Mouse (Mus musculus): Measurements from ENCODE around the gene Cyp2d10. TPM values are rescaled to one million over a fixed set of nuclear protein-coding genes. Genes with fewer than 3 reads are reported as not detected.
"Not testable (repeated sequence)": the region's sequence is repeated elsewhere in the genome, so short reads cannot be mapped to it uniquely, and the experiment has no call there.

Cyp2d10 gene
- polyA plus RNA-seq, 1 experiment from 2014 or later: not detected

DNA sequence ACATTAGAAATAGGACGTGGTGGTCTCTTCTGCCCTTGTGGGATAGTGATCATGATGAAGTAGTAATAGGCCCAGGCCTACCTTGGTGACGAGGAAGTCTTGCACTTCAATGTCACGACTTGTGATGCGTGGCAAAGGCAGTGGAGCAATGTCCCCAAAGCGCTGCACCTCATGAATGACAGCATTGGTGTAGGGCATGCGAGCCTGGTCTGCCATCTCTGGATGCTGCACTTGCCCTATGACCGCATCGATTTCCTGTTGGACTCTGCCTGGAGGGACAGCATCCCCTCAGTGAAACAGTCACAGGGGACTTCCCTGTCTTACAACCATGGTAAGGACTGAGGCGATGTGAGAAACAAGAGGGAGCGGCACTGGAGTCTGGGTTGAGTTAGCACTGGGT lies 17.1 kb downstream of the Cyp2d10 start:
- H3K27ac ChIP-seq; H3K9me3 ChIP-seq; H3K4me1 ChIP-seq (replicated peaks); H3K4me3 ChIP-seq (replicated peaks); H3K4me2 ChIP-seq (replicated peaks); H3K9ac ChIP-seq (replicated peaks); ATAC-seq; H3K27me3 ChIP-seq; H3K36me3 ChIP-seq: not testable (repeated sequence)
- WGBS: 93% methylated on average over 10 of the region's 10 CpGs

DNA sequence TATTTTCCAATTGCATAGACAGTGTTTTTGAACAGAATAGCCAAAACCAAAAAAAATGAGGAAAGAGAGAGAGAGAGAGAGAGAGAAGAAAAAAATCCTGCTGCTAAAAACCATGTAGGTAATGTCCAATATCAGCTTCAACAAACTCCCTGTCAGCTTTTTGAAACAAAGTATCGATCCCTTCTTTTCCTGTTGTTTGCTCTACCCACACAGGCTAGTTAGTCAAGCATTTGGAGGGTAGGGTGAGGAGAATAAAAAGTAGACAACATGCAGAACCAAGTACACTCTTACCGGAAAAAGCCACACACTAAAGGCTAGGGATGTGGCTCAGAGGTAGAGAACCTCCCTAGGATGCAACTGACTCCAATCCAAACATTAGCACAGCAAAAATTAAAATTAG lies 21.3 kb downstream of the Cyp2d10 start:
- 92% methylated on average over 2 of the region's 2 CpGs for WGBS
- H3K27ac ChIP-seq: no peak overlapping the region
- no peaks in the 10 kb centered on the region for H3K36me3 ChIP-seq
- no peak for ATAC-seq
- no peak overlapping the region for H3K9ac ChIP-seq (replicated peaks)
- no peak overlapping the region for H3K4me2 ChIP-seq (replicated peaks)
- H3K9me3 ChIP-seq: no peaks in the 10 kb centered on the region
- no peaks in the 10 kb centered on the region for H3K27me3 ChIP-seq
- H3K4me3 ChIP-seq (replicated peaks): no peak overlapping the region
- H3K4me1 ChIP-seq (replicated peaks): peaks cover 5% of the 10 kb centered on the region

DNA sequence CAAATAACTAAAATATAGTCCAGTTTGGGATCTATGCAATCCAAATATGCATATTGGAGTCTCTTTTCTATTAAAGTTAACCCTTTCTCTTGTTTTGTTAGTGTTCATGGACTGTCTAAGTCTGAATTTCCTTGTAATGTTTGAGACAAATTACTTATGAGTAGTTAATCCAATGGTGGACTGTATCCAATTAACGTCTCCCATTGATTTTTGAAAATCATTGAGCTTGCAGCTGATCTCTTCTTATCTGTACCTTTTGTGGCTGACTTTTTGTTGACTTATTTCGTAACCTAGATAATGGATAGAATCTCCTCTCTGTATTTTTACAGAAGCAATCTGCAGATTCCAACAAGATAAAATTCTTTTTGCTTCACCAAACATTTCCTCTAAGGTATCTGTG lies 24.6 kb downstream of the Cyp2d10 start:
- Histone ChIP-seq H3K9me3 (no peaks in the 10 kb centered on the region), H3K4me2 (replicated peaks) (no peak overlapping the region), H3K4me3 (replicated peaks) (no peak overlapping the region), H3K27me3 (no peaks in the 10 kb centered on the region), H3K27ac (no peak overlapping the region), H3K4me1 (replicated peaks) (peaks cover 9% of the 10 kb centered on the region), H3K9ac (replicated peaks) (no peak overlapping the region), H3K36me3 (no peaks in the 10 kb centered on the region)
- no peak for ATAC-seq
- 91% methylated on average over 2 of the region's 2 CpGs for WGBS

DNA sequence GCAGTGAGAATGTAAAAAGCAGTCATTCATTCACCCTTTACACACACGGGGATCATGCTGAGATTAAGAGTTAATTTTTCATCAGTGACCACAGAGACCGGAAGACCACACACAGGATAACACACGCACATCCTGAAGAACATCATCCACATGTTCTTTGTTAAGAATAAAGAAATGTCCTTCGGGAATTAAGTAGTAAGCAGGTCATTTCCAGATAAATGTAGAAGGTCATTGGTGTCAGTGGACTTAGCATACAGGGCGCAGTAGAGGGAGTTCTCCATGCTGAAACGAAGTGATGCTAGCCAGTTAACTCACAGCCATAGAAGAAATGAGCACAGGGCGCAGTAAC lies 26.3 kb downstream of the Cyp2d10 start:
- Histone ChIP-seq H3K36me3 (no peaks in the 10 kb centered on the region), H3K9me3 (no peaks in the 10 kb centered on the region), H3K27me3 (no peaks in the 10 kb centered on the region), H3K4me3 (replicated peaks) (peak overlapping the region; percentile 33), H3K4me1 (replicated peaks) (peaks cover 16% of the 10 kb centered on the region), H3K4me2 (replicated peaks) (peak overlapping the region; percentile 59), H3K27ac (no peak overlapping the region), H3K9ac (replicated peaks) (0 out of 2 replicates have a peak overlapping the region, but pooled peaks have one; percentile 44)
- ATAC-seq: 0 out of 2 replicates have a peak, but pooled peaks have one; percentile 20
- WGBS: 31% methylated on average over 7 of the region's 7 CpGs

DNA sequence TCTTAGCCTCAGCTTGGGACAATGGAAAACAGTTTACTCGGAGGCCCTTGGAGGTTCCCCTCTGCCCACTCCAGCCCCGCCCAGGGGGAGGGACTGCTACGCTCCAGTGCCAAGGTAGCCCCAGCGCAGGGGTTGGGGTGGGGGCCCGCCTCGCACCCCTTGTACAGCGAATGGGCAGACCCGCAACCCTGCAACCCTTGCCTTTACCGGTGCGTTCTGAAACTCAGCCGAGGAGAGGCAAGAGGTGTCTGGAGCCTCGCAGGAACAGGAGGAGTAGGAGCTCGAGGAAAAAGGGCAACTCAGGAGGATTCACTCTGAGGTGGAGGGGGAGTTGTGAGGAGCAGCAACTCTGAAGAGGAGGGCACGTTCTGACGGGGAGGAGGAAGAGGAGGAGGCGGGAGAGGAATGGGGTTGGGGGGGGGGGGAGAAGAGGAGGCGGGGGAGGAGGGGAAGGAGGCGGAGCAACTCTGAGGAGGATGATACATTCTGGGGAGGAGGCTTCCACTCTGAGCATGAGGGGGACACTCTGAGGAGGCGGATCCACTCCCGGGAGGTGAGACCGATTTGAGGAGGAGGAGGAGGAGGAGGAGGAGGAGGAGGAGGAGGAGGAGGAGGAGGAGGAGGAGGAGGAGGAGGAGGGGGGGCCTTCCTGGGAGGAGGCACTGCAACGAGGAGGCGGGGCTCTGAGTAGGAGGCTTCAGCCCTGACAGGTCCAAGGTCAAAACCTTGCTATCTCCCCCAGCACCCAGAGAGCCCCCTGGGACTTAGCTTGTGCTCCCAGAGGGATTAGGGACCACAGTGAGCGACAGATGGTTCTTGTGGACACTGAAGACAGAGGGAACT lies 26.9 kb downstream of the Cyp2d10 start, which contains the start of gene Cyp2d22:
Gene Cyp2d22 (minus strand): TSS at position 390 of the 843 bp plus-strand sequence.
- Histone ChIP-seq H3K36me3 (no peaks in the 10 kb centered on the region), H3K9ac (replicated peaks) (peak within 1 kb of the TSS; percentile 44; the same call in 1 of the 2 replicates), H3K27me3 (no peaks in the 10 kb centered on the region), H3K27ac (no peak within 1 kb of the TSS), H3K4me3 (replicated peaks) (peak within 1 kb of the TSS; percentile 33), H3K4me2 (replicated peaks) (peak within 1 kb of the TSS; percentile 59), H3K4me1 (replicated peaks) (peaks cover 16% of the 10 kb centered on the region), H3K9me3 (no peaks in the 10 kb centered on the region)
- ATAC-seq: peak; percentile 69
- 2% methylated on average over 18 of the region's 24 CpGs for WGBS

DNA sequence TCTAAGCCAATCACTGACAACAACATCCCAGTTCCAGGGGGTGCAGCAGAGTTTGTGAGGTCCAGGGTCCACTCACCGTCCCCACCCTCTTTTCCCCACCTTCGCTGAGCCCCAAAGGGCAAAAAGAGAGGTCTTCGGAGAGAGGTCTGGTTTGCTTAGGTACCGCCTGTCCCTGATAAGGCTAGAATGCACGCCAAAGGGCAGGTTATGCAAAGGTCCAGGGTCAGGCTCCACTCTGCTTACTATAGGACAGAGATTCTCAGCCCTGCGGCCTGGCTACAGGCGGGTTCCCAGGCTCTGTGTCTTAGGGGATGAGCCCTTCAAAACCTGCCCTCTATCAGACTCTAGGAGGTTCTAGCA lies 27.5 kb downstream of the Cyp2d10 start:
- no peak; the same call in none of the 2 replicates for ATAC-seq
- Histone ChIP-seq H3K27me3 (no peaks in the 10 kb centered on the region), H3K4me1 (replicated peaks) (peaks cover 16% of the 10 kb centered on the region), H3K36me3 (no peaks in the 10 kb centered on the region), H3K27ac (no peak overlapping the region), H3K9ac (replicated peaks) (no peak overlapping the region), H3K4me3 (replicated peaks) (peak overlapping the region; percentile 33), H3K9me3 (no peaks in the 10 kb centered on the region), H3K4me2 (replicated peaks) (peak overlapping the region; percentile 59)
- 20% methylated on average over 7 of the region's 7 CpGs for WGBS

DNA sequence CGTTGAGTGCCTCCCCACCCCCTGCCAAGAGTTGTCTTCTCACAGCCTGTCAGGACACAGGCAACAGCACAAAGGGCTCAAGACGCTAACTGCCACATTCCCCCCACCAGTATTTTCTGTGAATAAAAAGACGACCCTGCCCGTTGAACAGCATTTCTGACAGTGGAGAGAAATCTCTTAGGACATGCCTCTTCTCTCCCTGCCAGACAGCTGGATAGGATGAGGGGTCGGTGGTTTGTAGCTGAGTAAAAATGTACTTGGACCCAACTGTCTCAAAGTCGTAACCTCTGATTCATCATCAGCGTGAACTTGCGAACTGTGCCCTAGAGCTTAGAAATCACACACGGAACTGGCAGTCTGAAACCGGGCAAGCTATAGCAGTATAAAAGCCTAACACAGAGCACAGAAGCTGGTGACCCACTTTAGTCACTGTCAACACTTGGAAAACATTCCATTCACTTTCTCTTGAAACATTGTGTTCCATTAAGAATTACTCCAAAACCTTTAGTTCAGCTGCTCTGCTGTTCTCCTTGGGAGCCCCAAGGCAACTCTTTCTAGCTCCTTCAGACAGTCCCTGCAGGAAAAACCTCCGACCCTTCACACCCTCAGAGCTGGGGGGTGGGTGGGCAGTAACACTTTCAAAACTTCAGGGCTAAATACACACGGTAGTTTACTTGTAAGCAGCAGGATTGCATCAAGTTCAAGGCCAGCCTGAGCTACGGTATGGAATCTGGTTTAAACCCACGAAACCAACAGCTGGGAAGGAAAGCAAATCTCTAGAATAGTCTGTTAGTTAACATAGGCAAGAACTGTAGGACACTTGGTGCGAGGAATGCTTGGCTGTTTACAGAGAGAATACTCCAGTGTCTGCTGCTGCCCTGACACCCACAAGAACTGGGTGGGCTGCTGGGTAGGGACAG lies 28.5 kb downstream of the Cyp2d10 start:
- Histone ChIP-seq H3K4me2 (replicated peaks) (no peak overlapping the region), H3K4me3 (replicated peaks) (no peak overlapping the region), H3K9me3 (no peaks in the 10 kb centered on the region), H3K27me3 (no peaks in the 10 kb centered on the region), H3K9ac (replicated peaks) (no peak overlapping the region), H3K36me3 (no peaks in the 10 kb centered on the region), H3K4me1 (replicated peaks) (peaks cover 16% of the 10 kb centered on the region), H3K27ac (no peak overlapping the region)
- WGBS: 52% methylated on average over 15 of the region's 15 CpGs
- no peak for ATAC-seq

DNA sequence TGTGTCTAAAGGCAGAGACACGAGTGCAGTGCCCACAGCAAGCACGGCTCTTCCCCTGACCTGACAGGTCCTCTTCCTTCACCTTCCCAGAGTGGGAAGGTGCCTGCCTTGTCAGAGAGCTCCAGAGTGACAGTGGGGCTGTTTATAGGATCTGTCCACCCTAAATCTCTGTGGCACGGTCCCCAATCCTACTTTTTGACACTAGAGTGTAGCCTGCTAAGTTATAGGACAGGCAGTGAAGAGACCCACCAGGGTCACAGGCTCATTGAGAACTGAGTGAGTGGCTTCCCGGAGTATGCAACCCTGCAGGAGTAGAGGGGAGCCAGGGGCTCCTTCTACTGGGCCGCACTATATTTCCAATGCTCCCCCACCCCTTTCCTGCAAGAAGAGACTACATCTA lies 29.3 kb downstream of the Cyp2d10 start:
- H3K9me3 ChIP-seq: no peaks in the 10 kb centered on the region
- WGBS: 75% methylated on average over 5 of the region's 5 CpGs
- no peaks in the 10 kb centered on the region for H3K27me3 ChIP-seq
- H3K9ac ChIP-seq (replicated peaks): no peak overlapping the region
- H3K4me2 ChIP-seq (replicated peaks): no peak overlapping the region
- ATAC-seq: no peak
- H3K4me3 ChIP-seq (replicated peaks): no peak overlapping the region
- no peaks in the 10 kb centered on the region for H3K36me3 ChIP-seq
- H3K27ac ChIP-seq: no peak overlapping the region
- H3K4me1 ChIP-seq (replicated peaks): peaks cover 16% of the 10 kb centered on the region

DNA sequence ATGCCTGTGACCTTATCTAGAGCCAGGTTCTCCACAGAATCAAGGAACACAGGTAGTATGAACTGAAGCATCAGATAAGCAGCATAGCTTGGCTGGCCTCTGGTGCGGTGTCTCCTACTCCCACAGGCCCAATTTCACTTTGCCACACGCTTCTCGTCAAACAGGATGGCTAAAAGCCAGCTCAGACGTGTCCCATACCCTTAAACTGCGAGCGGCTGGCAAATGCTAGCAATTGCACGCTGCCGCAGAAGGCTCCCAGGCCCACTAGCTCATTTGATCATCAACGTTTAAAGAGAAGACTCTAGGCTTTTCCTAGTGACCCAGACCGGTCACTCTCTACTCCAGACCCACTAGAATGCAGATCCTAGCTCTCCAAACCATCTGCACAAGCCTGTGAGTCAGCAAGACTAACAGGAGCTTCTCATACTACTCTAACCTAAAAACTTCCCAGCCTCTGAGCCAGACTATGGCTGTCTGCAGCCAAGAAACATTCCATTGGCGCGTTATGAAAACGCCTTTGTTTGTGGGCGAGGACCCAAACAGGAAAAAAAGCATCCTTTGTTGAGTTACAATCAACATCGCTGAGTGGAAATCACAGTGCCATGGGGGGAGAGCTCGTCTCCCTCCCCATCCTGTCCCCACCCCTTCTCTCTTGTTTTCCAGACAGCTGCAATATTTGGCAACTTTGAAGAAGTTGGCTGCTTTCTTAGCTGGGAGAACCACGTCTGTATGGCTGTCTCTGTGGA lies 30.4 kb downstream of the Cyp2d10 start:
- H3K36me3 ChIP-seq: no peaks in the 10 kb centered on the region
- no peaks in the 10 kb centered on the region for H3K9me3 ChIP-seq
- H3K9ac ChIP-seq (replicated peaks): no peak overlapping the region
- 0 out of 2 replicates have a peak overlapping the region, but pooled peaks have one; percentile 19 for H3K27ac ChIP-seq
- no peak overlapping the region for H3K4me2 ChIP-seq (replicated peaks)
- H3K27me3 ChIP-seq: no peaks in the 10 kb centered on the region
- no peak for ATAC-seq
- WGBS: 63% methylated on average over 17 of the region's 17 CpGs
- peaks cover 16% of the 10 kb centered on the region for H3K4me1 ChIP-seq (replicated peaks)
- no peak overlapping the region for H3K4me3 ChIP-seq (replicated peaks)

DNA sequence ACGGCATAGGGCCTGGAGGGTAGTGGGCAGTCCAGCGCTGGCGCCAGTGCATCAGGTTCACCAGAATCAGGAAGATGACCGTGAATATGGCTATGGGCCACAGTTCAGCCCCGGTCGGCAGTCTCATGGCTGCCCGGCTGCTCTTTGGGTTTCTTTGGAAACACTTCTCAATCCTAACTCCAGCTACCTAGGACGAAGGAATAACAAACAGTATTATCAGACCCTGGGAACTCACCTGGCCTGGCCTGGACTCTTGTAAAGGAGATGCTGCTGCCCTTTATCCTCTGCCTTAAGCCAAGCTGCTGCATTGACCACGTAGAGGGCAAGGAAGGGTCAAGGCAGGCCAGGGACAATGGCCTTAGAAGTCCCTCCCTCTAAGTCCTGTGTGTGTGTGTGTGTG lies 31.1 kb downstream of the Cyp2d10 start:
- WGBS: 88% methylated on average over 9 of the region's 9 CpGs
- Histone ChIP-seq H3K4me1 (replicated peaks) (peaks cover 12% of the 10 kb centered on the region), H3K4me2 (replicated peaks) (no peak overlapping the region), H3K4me3 (replicated peaks) (no peak overlapping the region), H3K36me3 (no peaks in the 10 kb centered on the region), H3K27me3 (no peaks in the 10 kb centered on the region), H3K9me3 (no peaks in the 10 kb centered on the region), H3K9ac (replicated peaks) (no peak overlapping the region), H3K27ac (no peak overlapping the region)
- ATAC-seq: no peak

DNA sequence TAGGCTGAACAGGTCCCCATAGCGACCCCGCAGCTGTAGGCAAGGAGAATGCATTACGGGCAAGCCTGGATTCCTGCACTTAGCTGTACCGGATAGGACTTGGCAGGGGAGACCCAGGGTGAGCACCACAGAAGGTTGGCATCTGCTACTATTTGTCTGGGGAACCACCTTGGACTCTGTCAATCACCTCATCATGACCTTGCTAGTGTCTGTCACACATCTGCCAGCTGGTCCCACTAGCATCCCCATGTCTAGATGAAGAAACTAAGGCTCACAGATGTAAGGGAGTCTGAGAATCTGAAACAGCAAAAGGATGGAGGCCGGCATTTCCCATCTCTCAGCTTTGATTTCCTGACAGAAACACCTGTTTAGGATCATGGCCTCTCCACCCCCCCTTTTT lies 32.6 kb downstream of the Cyp2d10 start:
- no peak overlapping the region for H3K27ac ChIP-seq
- 76% methylated on average over 5 of the region's 5 CpGs for WGBS
- no peak overlapping the region for H3K4me3 ChIP-seq (replicated peaks)

More for the DNA sequence above, 32.6 kb downstream of the Cyp2d10 start:
- Histone ChIP-seq H3K36me3 (no peaks in the 10 kb centered on the region), H3K9ac (replicated peaks) (no peak overlapping the region), H3K4me2 (replicated peaks) (no peak overlapping the region), H3K9me3 (no peaks in the 10 kb centered on the region), H3K4me1 (replicated peaks) (peaks cover 7% of the 10 kb centered on the region), H3K27me3 (no peaks in the 10 kb centered on the region)
- no peak for ATAC-seq

All from midbrain, embryonic 13.5 days (tissue).